Mouse (Mus musculus): ENCODE results near the gene Meis3.
A peak's percentile ranks its signal among the peaks of the same experiment; 100 is the strongest.

Gene Meis3

DNA sequence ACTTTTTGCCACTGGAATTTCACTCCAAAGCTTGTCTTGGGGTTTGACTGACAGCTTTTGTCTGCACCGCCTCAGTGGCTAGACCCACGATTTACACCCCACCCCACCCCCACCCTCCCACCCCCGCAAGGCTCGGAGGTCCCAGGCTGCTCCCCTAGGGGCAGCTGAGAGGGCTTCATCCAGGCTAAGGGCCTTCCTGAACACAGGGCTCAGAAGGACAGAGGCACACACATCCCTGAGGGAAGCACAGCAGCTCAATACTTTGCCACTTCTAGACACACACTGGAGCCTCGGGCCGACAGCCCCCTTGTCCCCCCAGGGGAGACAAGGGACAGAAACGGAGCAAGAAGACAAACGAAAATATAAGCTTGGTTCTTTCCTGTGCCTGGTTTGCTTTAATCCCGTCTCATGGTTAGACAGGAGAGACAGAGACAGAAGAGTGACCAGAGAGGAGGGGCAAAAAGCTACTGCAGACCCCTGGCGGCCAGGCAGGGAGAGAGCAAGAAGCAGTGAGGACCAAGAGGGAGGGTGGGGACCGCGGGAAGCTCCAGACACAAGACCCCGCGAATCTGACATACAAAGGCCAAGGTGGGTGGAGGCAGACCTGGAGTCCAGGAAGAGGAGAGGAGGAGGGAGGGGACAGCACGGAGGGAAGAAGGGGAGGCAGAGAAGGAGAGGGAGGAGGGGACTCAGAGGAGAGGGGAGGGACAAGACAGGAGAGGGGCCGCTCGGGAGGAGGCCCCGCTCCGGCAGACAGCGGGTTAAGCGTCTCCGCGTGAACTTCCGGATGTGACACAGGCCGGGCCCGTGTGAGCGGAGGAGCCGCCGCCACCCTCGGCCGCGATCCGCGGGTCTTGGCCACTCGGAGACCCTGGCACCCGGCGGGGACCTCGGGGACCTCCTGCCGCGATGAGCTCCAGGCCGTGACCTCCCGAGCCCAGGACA is at the start of gene Meis3:
Gene Meis3, plus strand, starts transcription at position 494 of the 945 bp plus-strand sequence.
- peak; percentile 31 to 47 for DNase-seq (ENCODE audit: low spot score in 2 of 2)

DNA sequence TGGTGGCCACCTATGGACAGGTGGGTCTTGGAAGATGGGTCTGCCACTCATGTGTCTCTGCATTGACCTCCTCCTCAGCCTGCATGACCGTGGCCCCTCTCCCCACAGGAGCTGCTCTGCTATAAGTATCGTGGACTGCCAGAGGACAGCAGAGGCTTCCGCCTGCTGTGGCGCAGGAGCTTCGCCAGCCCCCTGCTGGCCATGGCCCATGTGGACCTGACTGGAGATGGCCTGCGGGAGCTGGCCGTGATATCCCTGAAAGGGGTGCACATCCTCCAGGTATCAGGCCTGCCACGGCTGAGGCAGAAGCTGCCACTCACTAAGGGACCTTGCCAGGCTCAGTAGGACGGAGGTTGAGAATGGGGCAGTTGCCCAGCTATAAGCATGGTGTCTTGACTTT is 49.1 kb upstream of the Meis3 start:
- no peak for DNase-seq (ENCODE audit: low spot score in 2 of 2)

DNA sequence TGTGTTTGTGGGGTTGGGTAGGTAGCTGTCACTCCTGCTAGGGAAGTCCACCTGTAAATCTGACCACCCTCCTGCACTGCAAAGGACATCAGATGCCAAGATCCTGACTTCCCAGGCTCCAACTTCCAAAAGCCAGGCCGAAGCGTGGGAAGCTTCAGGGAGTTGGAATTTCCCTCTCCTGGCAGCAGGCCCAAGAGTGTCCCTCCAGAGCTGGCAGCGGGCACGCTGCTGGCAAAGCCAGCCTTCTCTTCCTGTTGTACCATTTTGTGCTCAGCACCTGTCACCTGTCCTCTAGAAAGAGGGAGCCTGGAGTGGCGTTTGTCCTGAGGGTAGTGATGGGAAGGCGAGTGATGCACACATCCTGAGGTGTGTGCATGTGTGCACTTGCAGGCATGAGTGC is 46.5 kb upstream of the Meis3 start:
- no peak for DNase-seq (ENCODE audit: low spot score in 2 of 2)

DNA sequence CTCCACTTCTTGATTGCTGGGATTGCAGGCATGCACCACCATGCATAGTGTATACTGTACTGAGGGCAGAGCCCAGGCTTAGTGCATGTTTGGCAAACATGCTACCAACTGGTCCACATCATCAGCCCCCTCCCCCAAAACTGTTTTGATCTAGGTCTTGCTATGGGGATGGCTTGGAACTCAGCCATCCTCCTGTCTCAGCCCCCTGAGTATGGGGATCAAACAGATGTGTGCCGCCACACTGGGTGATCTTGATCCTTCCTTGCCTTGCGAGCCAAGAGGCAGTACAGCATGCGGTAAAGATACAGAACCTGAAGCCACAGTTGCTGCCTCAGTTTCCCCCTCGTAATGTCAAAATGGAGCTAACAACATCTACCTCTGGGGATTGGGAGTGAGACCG is 46.0 kb upstream of the Meis3 start:
- no peak for DNase-seq (ENCODE audit: low spot score in 2 of 2)

DNA sequence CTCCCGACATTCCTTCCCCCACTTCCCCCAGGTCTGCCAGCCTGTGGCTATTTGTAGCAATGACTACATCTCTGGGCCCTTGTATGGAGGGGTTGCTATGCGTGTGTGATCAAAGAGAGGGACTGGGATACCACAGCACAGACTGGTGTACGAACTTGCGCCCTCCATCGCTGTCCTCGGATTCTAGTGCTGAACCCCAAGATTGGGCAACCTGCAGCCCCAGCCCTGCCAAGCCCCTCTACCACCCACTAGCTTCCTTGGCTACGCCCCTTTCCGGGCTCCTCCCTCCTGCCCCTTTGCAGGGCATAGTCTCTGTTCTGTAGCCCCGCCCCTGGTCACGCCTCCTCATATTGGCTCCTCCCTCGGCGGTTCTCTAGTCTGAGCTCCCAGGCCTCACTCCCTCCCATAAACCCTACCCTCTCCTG is 45.5 kb upstream of the Meis3 start, which contains the start of gene Slc8a2:
Gene Slc8a2, plus strand, starts transcription at position 406 of the 425 bp plus-strand sequence.
- peak; percentile 50 to 74 for DNase-seq (ENCODE audit: low spot score in 2 of 2)

DNA sequence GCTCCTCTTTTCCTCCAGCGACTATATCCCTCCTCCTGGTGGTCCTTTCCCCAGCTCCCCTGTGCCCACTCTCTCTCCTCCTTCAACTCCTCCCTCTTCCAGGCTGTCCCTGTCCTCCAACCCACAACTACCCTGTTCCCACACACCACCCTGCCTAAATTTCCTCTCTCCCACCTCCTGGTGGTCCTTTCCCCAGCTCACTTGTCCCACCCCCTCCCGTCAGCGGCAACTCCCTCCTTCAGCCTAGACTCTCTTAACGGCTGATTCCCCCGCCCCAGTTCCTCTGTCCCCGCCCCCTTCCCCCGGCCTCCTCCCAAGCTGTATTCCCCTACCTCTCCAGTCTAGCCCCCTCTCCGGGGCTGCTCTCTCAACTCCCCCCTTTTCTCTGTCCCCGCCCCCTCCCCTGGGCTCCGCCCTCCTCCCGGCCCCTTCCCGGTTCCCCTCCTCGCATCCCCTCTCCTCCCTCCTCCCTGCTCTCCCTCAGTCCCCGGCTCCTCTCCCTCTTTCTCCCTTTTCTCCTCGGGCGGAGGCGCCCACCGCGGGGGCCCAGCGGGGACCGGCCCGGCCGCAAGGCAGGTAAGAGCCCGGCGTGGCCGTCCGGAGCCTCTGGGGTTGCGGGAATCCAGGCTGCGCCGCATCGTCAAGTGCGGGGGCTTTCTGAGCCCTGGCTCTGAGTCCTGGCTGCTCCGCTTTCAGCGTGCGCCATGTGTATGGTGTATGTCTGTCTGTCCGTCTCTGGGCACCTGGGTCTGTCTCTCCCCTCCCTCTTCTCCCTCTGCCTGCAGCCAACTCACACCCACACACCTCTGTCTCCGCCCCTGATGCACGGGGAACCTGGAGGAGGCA is 44.8 kb upstream of the Meis3 start:
- no peak for DNase-seq (ENCODE audit: low spot score in 2 of 2)

DNA sequence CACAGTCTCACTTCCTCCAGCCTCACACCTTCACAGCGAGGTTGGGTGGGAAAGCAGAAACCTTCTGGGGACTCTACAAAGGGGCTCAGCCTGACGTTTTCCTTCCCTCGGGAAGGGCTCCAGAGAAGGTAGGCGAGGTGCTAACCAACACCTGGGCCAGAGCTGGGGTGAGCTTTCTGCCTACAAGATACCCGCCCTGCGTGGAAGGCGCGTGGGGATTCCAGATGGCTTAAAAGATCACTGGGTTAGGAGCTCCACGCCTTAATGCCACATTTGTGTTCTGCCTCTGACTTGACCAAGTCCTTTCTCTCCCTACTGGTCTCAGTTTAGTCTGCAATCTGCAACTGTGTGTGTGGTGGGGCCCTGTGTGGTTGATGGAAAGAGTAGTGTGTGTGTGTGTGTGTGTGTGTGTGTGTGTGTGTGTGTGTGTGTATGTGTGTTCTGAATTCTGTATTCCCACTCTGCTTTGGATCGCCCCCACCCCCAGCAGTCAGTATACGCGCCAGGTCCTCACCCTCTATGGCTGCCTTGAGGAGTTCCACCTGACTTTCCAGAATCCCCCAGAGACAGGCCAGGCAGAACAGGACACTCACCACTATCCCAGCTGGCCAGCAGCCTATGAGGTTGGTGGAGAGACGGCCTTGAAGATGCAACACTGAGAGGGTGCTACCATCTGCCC is 43.8 kb upstream of the Meis3 start:
- DNase-seq (ENCODE audit: low spot score in 2 of 2), result no peak

DNA sequence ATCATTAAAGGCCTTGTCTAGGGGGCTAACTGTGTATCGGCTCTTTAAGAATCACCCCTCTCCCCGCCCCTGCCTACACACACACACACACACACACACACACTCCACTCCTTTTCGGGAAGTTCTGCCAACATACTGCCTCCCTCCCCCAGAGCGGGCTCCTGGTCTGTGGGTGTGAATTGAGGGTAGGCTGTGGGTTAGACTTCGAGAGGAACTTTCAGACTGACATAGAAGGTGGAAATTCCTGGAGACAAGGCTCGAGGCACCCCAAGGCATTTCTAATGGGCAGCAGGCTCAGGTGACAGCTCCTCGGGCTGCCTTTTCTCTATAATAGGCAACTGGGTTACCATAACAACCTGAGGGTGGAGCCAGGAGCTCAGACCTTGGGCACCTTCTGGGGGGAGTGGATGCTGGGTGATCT is 42.7 kb upstream of the Meis3 start:
- no peak for DNase-seq (ENCODE audit: low spot score in 2 of 2)

DNA sequence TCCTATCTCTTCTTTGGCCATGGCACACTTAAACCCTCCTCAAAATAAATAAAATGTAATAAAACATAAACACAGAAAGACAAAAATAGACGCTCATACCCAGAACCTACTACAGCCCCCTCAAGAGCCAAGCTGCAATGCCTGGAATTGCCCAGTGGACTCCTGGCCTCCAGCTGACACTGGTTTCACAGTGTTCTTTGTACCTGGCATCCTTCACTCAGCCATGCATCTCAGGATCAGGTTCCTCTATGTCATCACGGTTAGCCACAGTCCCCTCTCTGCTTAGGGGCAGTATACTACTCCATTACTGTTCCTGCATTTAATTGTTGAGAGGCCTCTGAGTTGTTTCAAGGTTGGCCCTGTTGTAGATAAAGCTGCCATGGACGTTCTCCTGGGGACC is 42.0 kb upstream of the Meis3 start:
- no peak for DNase-seq (ENCODE audit: low spot score in 2 of 2)

DNA sequence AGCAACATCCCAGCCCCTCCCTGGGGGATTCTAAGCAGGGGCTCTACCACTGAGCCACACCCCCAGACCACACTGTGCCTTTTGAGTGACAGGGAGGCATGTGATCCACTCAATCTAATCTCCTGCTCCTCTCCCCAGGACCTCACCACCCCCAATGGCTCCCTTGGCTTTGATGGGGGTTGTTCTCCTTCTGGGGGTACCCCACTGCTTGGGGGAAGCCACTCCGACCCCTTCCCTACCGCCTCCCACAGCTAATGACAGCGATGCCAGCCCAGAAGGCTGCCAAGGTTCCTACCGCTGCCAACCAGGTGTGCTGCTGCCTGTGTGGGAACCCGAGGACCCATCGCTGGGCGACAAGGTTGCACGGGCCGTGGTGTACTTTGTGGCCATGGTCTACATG is 41.2 kb upstream of the Meis3 start:
- no peak for DNase-seq (ENCODE audit: low spot score in 2 of 2)

DNA sequence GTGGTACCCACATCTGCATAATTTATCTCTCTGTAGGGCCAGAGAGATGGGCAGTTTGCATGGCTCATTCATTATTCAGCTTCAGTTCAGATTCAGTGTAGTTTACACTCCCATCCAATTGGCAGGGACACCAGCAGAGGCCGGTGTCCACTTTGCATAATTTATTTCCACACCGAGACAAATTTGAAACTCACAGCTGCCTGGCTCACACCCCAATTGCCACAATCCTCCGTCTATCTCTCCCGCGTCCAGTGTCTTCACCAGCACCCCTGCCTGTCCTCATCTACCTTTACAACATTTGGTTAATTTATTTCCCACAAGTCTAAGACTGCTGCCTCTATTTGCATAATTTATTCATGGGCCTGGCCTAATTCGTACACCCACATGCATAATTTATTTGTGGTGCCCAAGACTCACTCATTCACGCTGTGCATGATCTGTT is 39.9 kb upstream of the Meis3 start:
- no peak for DNase-seq (ENCODE audit: low spot score in 2 of 2)

DNA sequence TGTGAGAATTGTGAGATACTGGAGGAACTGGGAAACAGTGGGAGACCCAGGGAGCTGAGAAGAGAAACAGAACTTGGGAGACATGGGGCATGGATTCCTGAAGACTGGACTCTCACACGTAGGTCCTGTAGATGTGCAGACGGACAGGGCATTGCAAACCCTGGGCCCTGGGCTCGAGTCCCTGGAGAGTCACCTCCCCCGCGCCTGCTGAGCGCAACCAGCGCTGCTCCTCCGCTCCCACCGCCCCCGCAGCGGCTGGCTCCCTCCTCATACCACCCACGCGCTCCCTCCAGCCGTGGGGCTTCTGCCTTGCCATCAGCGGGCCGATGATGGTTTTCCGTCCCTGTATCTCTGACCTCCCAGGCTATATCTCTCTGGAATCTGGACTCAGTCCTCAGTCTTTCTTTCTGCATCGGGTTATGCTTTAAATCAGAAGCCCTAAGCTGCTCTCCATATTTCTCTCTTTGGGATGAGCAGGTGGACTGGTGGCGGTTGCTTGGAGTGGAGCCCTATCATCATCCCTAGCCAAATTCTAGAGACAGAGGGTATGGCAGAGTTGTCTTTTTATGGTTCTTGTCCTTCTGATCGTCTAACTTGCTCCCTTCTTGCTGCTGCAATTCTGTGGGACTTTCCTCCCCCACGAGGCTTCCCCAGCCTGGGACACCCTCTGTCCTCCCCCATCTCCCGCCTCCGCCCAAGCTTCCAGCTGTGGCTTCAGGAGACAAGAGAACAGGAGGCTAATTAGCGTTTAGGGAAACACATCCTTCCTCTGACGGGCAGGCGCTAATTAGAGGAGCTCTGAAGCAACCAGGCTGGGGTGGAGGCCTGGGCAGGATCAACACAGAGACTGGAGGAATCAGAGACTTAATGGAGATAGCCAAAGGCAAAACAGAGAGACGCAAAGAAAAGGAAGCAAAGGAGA is 28.1 kb upstream of the Meis3 start:
- no peak for DNase-seq (ENCODE audit: low spot score in 2 of 2)

DNA sequence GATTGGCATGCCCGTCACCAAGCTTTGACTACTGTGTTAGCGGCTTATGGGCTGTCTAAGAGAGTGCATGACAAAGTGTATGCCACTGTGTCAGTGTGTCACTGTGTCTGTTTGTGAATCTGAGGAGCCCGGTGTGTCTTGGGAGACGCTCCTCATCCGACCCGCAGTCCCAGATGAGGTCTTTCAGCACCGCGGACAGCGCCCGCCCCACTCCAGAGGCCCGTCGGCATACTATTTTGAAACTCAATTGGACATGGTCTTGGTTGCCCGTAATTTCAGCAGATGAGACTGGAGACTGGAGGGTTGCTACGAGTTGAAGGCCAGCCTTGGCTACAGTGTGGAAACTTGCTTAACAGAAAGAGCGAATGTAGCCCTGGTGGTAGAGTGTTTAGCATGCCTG is 27.2 kb upstream of the Meis3 start:
- no peak for DNase-seq (ENCODE audit: low spot score in 2 of 2)

DNA sequence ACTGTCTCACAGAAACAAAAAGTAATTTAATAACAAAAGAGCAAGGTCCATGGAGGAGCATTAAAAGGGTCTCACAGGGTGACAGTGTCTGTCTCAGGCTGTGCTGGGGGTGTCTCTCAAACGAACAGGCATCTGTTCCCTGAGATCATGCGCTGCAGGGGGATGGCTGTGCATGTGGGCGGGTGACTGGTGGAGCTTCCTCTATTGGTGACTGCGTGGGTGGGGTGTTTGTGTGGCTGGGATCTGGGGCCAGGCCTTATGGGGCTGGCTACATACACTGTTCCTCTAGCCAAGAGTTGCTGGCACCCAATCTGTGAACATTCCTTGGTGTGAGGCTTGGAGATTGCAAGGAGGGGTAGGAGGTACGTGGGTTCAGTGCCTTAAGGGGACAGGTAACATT is 25.6 kb upstream of the Meis3 start:
- DNase-seq (ENCODE audit: low spot score in 2 of 2), result no peak

DNA sequence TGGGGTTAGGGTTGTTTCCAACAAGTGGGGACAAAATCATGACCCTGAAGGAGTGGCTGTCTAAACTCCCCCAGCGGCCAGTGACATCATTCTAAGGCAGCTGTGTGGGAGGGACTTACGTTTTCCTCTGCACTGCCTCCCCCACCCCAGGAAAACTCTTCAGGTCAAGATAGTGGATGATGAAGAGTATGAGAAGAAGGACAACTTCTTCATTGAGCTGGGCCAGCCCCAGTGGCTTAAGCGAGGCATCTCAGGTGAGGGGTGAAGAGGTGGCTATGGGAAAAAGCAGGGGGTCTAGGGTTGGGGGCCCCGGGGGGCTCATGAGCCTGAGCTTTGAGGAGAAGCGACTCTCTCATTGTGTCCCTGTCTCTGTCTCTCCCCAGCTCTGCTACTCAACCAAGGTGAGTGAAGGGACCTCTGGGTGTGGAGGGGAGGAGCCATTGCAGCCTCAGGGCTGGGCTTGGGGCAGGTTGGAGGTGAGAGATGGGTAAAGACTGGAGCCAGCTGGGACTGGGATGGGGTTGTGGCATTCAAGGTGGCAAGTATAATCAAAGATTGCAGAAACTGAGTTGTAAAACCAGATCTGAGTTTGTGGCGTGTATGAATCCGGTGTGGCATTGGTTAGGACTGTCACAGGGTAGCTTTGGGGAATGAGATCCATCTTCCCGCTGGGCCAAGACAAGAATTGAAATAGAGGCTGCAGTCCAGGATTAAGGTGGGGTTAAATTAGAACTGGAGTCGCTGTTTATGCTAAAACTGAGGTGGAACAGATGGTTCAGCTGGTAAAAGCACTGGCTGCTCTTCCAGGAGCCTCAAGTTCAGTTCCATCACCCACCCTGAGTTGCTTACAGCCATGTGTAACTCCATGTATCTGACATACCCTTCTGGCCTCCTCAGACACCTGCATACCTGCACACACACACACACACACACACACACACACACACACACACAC is 24.4 kb upstream of the Meis3 start:
- DNase-seq (ENCODE audit: low spot score in 2 of 2), result no peak

DNA sequence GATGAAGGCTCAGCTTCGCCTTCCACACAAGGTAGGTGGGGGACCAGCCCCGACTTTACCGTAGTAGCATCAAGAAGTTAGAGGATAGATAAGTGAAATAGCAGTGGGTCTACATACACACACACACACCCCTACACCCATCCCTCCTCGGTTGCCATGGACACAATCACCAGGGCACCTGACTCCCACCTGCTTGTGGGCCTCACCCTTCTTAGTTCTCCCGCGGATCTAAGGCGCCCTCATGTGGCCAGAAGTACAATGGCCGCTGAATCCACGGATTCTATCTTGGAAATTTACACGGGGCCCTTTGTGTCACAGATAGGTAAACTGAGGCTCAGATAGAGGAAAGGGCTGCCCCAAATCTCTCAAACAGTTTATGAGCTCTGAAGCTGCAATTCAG is 21.4 kb upstream of the Meis3 start:
- peak in 1 of 2 experiments; percentile 18 for DNase-seq (ENCODE audit: low spot score in 2 of 2)

DNA sequence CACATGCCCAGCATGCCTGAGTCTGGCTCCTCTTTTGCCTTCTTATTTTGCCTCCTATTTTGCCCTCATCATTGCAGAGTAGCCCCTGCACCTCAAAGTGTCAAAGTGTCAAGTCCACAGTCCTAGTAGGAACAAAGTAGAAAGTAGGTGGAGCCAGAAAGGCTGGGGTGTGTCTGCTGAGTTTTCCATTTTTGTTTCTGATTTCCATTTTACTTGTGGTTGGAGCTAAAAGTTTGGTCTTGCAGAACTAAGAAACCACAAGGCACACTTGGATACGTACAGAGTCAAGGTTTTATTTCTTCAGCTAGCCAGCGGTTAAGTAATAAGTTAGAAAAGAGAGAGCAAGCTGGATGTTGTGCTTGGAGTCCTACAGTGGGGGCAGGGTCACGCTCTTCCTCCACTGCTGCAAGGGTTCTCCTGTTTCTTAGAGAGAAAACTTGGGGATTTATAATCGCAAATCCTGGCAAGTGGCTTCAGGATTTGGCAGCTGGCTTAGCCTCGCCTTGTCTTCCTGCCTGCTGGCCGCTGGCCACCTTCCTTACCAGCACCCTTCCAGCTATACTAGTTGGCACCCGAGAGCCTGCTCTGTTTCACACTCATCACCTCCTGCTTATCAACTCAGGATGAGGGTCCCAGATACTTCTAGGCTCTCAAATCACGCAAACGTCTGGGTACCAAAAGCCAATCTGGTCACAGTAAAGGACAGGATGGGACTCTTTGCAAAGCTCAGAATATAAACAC is 19.6 kb upstream of the Meis3 start:
- peak; percentile 46 to 70 for DNase-seq (ENCODE audit: low spot score in 2 of 2)

DNA sequence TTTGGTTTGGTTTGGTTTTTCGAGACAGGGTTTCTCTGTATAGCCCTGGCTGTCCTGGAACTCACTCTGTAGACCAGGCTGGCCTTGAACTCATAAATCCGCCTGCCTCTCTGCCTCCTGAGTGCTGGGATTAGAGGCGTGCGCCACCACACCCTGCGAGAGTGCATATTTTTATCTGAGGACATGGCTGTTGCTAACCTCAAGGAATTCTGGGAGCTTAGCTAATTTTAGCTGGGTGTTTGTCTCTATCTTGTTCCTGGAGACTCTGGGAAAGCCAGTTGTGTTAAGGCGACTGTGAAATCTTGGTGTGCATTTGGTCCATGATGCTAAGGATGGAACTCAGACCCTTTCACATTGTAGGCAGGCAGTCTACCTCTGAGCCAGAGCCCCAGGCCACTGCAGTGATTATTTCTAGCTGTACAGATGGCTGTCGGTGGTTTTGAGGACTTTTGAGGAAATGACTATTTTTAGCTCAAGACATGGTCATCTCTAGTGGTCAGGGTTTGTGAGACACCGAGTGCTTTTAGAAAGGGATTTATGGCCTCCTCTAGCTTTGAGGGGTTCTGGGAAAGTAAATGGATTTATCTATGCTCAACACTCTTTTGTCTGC is 18.7 kb upstream of the Meis3 start:
- peak; percentile 17 to 37 for DNase-seq (ENCODE audit: low spot score in 2 of 2)

DNA sequence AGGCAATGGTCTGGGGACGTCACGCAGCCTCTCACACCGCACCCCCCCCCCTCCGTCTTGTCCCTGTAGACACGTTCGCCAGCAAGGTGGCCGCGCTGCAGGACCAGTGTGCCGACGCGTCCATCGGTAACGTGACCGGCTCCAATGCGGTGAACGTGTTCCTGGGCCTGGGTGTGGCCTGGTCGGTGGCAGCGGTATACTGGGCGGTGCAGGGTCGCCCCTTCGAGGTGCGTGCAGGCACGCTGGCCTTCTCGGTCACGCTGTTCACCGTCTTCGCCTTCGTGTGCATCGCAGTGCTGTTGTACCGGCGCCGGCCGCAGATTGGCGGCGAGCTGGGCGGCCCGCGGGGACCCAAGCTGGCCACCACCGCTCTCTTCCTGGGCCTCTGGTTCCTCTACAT is 16.2 kb upstream of the Meis3 start:
- DNase-seq (ENCODE audit: low spot score in 2 of 2), result no peak

Data from heart, adult 9 months (tissue).